Mouse (Mus musculus) hindbrain, embryonic 14.5 days (tissue): ENCODE measurements at regions not wholly inside any gene's neighbourhood (a gene's known extent, or its start where the extent isn't known, plus 50 kb on each side); places are given as distances from the start of the nearest gene placed in this dataset.

Experiments
- ATAC-seq: fragments of 200-750 bp; cut with Nextera tagmentation; 2 replicates; pipeline ENCODE4 v1.8.0; 2017; ENCODE audit warnings: moderate number of reproducible peaks, mild to moderate bottlenecking, moderate TSS enrichment, moderate library complexity; ENCODE audit not compliant: low FRiP score
- DNase-seq: peaks from one replicate; pipeline ENCODE4 v3.0.0-alpha.2; 2015; ENCODE audit warnings: low spot score
- H3K27ac ChIP-seq: fragments of 300-500 bp; sonication (generic); 2 replicates; pipeline ENCODE4 v1.5.1; 2014; ENCODE audit warnings: mild to moderate bottlenecking, moderate library complexity
- H3K27me3 ChIP-seq: fragments of 300-500 bp; sonication (generic); 2 replicates; pipeline ENCODE4 v1.6.1; 2014; ENCODE audit warnings: mild to moderate bottlenecking, low read length, mixed read lengths; ENCODE audit not compliant: control insufficient read depth, insufficient read depth
- H3K36me3 ChIP-seq: fragments of 300-500 bp; sonication (generic); replicated peaks from 2 replicates; pipeline ENCODE4 v1.6.1; 2014; ENCODE audit not compliant: control insufficient read depth, insufficient read depth
- H3K4me1 ChIP-seq: fragments of 300-500 bp; sonication (generic); replicated peaks from 2 replicates; pipeline ENCODE4 v1.6.1; 2014; ENCODE audit warnings: antibody characterized with exemption, low read length, mixed read lengths; ENCODE audit not compliant: control insufficient read depth, insufficient read depth
- H3K4me2 ChIP-seq: fragments of 300-500 bp; sonication (generic); replicated peaks from 2 replicates; pipeline ENCODE4 v1.6.1; 2014; ENCODE audit warnings: mild to moderate bottlenecking, moderate library complexity
- H3K4me3 ChIP-seq: fragments of 300-500 bp; sonication (generic); replicated peaks from 2 replicates; pipeline ENCODE4 v1.5.1; 2014; ENCODE audit warnings: mild to moderate bottlenecking, low read length
- H3K9ac ChIP-seq: fragments of 300-500 bp; sonication (generic); 2 replicates; pipeline ENCODE4 v1.6.1; 2014
- H3K9me3 ChIP-seq: fragments of 300-500 bp; sonication (generic); 2 replicates; pipeline ENCODE4 v1.6.1; 2016; ENCODE audit warnings: low read length; ENCODE audit not compliant: control insufficient read depth
- WGBS: fragments of 180-500 bp; shearing (Covaris S2); extraction: QIAGEN DNeasy Blood & Tissue Kit; methylation state at CpG from one replicate; pipeline ENCODE4 v1.1.7; 2014; 5-methylcytosine and 5-hydroxymethylcytosine counted together

DNA sequence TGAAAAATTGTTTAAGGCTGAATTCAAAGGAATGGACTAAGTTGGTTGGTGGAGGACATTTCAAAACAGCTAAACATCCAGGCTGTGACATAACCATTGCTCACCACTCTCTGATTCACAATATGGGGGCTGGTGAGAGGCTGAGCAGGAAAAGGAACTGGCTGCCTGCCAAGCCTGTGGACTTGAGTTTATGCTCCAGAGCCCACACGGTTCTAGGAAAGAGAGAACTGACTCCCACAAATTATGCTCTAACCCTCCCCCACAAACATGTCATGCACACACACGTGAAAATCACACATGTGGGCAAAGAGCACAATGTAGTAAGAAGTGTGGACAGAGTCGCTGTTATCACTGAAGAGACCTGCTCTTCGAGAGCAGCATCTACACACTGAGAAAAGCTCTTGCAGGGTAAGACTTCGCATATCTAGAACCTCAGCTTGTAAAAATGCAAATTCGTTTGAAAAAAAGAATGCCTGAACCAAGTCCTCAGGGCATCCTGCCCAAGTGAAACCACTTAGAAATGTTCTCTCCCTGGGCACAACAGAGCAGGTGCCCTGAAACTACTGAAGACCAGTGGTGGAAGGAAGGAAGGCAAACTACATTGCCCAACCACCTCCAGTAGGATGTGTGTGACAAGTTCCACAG is 118.9 kb upstream of the Qrfpr start:
- H3K27me3 ChIP-seq = no peaks in the 10 kb centered on the region

DNA sequence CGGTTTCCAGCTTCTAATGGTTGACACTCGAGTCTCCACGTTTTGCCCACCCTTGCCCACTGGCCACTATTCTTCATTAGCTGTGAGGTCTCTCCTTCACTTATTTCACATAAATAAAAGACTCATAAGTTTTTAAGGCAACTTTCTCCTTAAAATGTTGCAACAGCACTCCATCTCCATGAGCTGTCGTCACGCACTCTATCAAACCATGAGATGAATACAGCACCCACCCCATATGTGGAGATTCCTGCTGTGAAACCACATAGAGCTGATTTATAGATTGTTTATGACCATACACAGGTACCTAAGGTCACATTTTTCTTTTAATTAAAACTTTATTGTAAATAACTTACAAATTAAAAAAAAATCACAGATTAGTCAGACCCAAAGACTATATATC is 117.5 kb upstream of the Qrfpr start:
- H3K4me1 ChIP-seq = no peaks in the 10 kb centered on the region
- no peaks in the 10 kb centered on the region for H3K36me3 ChIP-seq
- ATAC-seq = no peak
- H3K9ac ChIP-seq = no peak overlapping the region
- H3K4me2 ChIP-seq = no peak overlapping the region
- H3K9me3 ChIP-seq = no peaks in the 10 kb centered on the region
- H3K27ac ChIP-seq = no peak overlapping the region
- no peak for DNase-seq
- H3K4me3 ChIP-seq = no peak overlapping the region
- WGBS = 94% methylated on average over 5 of the region's 5 CpGs
- H3K27me3 ChIP-seq = no peaks in the 10 kb centered on the region

More for the DNA sequence above, 118.9 kb upstream of the Qrfpr start:
- ATAC-seq (no peak; the same call in 1 of the 2 replicates), DNase-seq (no peak)
- H3K4me2 ChIP-seq = no peak overlapping the region
- no peaks in the 10 kb centered on the region for H3K9me3 ChIP-seq
- no peaks in the 10 kb centered on the region for H3K4me1 ChIP-seq
- H3K36me3 ChIP-seq = no peaks in the 10 kb centered on the region
- no peak overlapping the region for H3K27ac ChIP-seq
- WGBS = 77% methylated on average over 6 of the region's 6 CpGs
- H3K4me3 ChIP-seq = no peak overlapping the region
- H3K9ac ChIP-seq = no peak overlapping the region

- 77% methylated on average over 5 of the region's 5 CpGs for WGBS
- DNase-seq (no peak), ATAC-seq (no peak)
- H3K27me3 ChIP-seq = no peaks in the 10 kb centered on the region
- H3K9ac ChIP-seq = no peak overlapping the region
- H3K4me1 ChIP-seq = no peaks in the 10 kb centered on the region
- H3K36me3 ChIP-seq = no peaks in the 10 kb centered on the region
- H3K4me2 ChIP-seq = no peak overlapping the region
- H3K9me3 ChIP-seq = no peaks in the 10 kb centered on the region
- H3K4me3 ChIP-seq = no peak overlapping the region
- H3K27ac ChIP-seq = no peak overlapping the region
These were observed 112.2 kb upstream of the Qrfpr start for GRCm38 (mm10) chr3:36334279-36334678.

DNA sequence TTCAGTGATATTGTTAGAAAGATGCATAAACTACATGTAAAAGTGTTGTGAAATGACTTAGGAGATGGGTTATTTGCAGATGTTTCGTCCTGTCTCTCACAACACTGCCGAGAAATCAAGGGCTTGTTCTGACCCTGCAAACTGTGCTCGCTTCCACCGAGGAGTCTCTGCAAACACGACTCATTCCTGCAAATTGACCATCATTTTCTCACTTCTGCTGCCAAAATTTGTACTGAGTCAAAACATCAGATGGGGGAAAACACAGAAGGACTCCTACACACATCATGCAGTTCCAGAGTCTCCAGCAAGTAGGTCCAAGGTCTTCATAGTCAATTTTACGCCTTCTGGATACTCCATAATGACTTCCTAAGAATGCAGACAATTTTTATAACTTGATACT is 109.9 kb upstream of the Qrfpr start:
- Histone ChIP-seq H3K27ac (no peak overlapping the region), H3K4me1 (no peaks in the 10 kb centered on the region), H3K36me3 (no peaks in the 10 kb centered on the region), H3K4me2 (no peak overlapping the region), H3K9ac (no peak overlapping the region), H3K9me3 (no peaks in the 10 kb centered on the region), H3K4me3 (no peak overlapping the region), H3K27me3 (no peaks in the 10 kb centered on the region)
- 96% methylated on average over 6 of the region's 6 CpGs for WGBS
- no peak for ATAC-seq
- DNase-seq = no peak

GRCm38 (mm10) chr3:36330656-36331055 is 108.5 kb upstream of the Qrfpr start:
- no peak overlapping the region for H3K4me3 ChIP-seq
- no peak overlapping the region for H3K4me2 ChIP-seq
- H3K27me3 ChIP-seq = no peaks in the 10 kb centered on the region
- no peaks in the 10 kb centered on the region for H3K36me3 ChIP-seq
- H3K4me1 ChIP-seq = no peaks in the 10 kb centered on the region
- H3K27ac ChIP-seq = no peak overlapping the region
- DNase-seq = no peak
- ATAC-seq = no peak
- H3K9ac ChIP-seq = no peak overlapping the region
- 22% methylated on average over 9 of the region's 9 CpGs for WGBS
- no peaks in the 10 kb centered on the region for H3K9me3 ChIP-seq

- no peaks in the 10 kb centered on the region for H3K27me3 ChIP-seq
- H3K36me3 ChIP-seq = no peaks in the 10 kb centered on the region
- H3K4me1 ChIP-seq = no peaks in the 10 kb centered on the region
- WGBS = 87% methylated on average over 7 of the region's 7 CpGs
- no peak for ATAC-seq
- H3K9ac ChIP-seq = no peak overlapping the region
- no peaks in the 10 kb centered on the region for H3K9me3 ChIP-seq
- no peak overlapping the region for H3K4me2 ChIP-seq
- H3K27ac ChIP-seq = no peak overlapping the region
- H3K4me3 ChIP-seq = no peak overlapping the region
- DNase-seq = no peak
These were observed 107.5 kb upstream of the Qrfpr start for GRCm38 (mm10) chr3:36329631-36330030.

GRCm38 (mm10) chr3:36328927-36329326 is 106.8 kb upstream of the Qrfpr start:
- ATAC-seq (no peak), DNase-seq (no peak)
- H3K9ac ChIP-seq = no peak overlapping the region
- no peaks in the 10 kb centered on the region for H3K27me3 ChIP-seq
- H3K36me3 ChIP-seq = no peaks in the 10 kb centered on the region
- no peak overlapping the region for H3K27ac ChIP-seq
- no peaks in the 10 kb centered on the region for H3K4me1 ChIP-seq
- no peak overlapping the region for H3K4me2 ChIP-seq
- H3K4me3 ChIP-seq = no peak overlapping the region
- WGBS = 83% methylated on average over 2 of the region's 2 CpGs
- no peaks in the 10 kb centered on the region for H3K9me3 ChIP-seq

DNA sequence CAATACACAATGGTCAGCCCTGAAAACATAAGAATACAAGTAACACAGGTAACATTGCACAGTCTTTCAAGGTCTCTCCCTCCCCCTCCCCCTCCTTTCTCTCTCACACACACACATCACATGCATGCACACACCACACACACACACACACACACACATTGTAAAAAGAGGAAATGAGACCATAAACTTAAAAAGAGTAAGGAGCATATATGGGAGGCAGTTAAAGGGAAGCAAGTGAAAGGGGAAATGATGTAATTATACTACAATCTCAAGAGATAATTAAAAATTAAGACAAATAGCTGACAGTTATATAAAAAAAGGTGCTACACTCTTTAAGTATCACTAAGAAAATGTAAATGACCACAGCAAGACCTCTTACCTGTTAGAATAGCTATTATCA is 96.5 kb upstream of the Qrfpr start:
- Histone ChIP-seq H3K9ac (no peak overlapping the region), H3K9me3 (no peaks in the 10 kb centered on the region), H3K27ac (no peak overlapping the region), H3K4me2 (no peak overlapping the region), H3K36me3 (no peaks in the 10 kb centered on the region), H3K4me3 (no peak overlapping the region), H3K4me1 (no peaks in the 10 kb centered on the region), H3K27me3 (no peaks in the 10 kb centered on the region)
- no peak for DNase-seq
- ATAC-seq = no peak

GRCm38 (mm10) chr3:36311337-36311736 is 89.2 kb upstream of the Qrfpr start:
- Histone ChIP-seq H3K4me3 (no peak overlapping the region), H3K27ac (no peak overlapping the region), H3K36me3 (no peaks in the 10 kb centered on the region), H3K9ac (no peak overlapping the region), H3K4me1 (no peaks in the 10 kb centered on the region), H3K4me2 (no peak overlapping the region), H3K9me3 (no peaks in the 10 kb centered on the region), H3K27me3 (no peaks in the 10 kb centered on the region)
- WGBS = 14% methylated on average over 3 of the region's 3 CpGs
- DNase-seq (no peak), ATAC-seq (no peak)

- no peak for ATAC-seq
- H3K4me1 ChIP-seq = no peaks in the 10 kb centered on the region
- H3K27ac ChIP-seq = no peak overlapping the region
- DNase-seq = no peak
- no peaks in the 10 kb centered on the region for H3K36me3 ChIP-seq
- no peaks in the 10 kb centered on the region for H3K9me3 ChIP-seq
- WGBS = 2% methylated on average over 9 of the region's 9 CpGs
- H3K27me3 ChIP-seq = no peaks in the 10 kb centered on the region
- peak overlapping the region; percentile 29 for H3K4me2 ChIP-seq
- H3K9ac ChIP-seq = no peak overlapping the region
- H3K4me3 ChIP-seq = no peak overlapping the region
These were observed 88.6 kb upstream of the Qrfpr start for GRCm38 (mm10) chr3:36310642-36311267.
